Mouse (Mus musculus) ES-E14 (cell line): ENCODE measurements around the gene Lrp1. TPM values are rescaled to one million over a fixed set of nuclear protein-coding genes. Genes with fewer than 3 reads are reported as not detected.

Experiments used
- DNase-seq: peaks from one replicate; pipeline ENCODE4 v3.0.0-alpha.2; 2013; ENCODE audit warnings: low read depth, low spot score
- H3K27ac ChIP-seq: 2 replicates; pipeline ENCODE4 v1.5.1; 2012; ENCODE audit warnings: low read depth, mild to moderate bottlenecking, low read length, moderate library complexity, mixed read lengths; ENCODE audit not compliant: poor library complexity, insufficient read depth, severe bottlenecking
- H3K36me3 ChIP-seq: 2 replicates; pipeline ENCODE4 v1.6.1; 2012; ENCODE audit warnings: mild to moderate bottlenecking, low read length, moderate library complexity, mixed read lengths; ENCODE audit not compliant: control insufficient read depth, poor library complexity, insufficient read depth, severe bottlenecking
- H3K4me1 ChIP-seq, 2 experiments: fragments of 150-350 bp in 1 of 2; sonication (generic) in 1 of 2; 2 replicates each; pipeline ENCODE4 v1.6.1; 2012; ENCODE audit warnings: low read length in 2 of 2, mild to moderate bottlenecking in 1 of 2, mixed read lengths in 1 of 2; ENCODE audit not compliant: control insufficient read depth in 2 of 2, insufficient read depth in 2 of 2, poor library complexity in 1 of 2
- H3K4me3 ChIP-seq, 2 experiments: fragments of 150-350 bp in 1 of 2; sonication (generic) in 1 of 2; 2 replicates each; pipeline ENCODE4 v1.5.1; 2012; ENCODE audit warnings: low read length in 2 of 2, low read depth in 1 of 2, mild to moderate bottlenecking in 1 of 2, mixed read lengths in 1 of 2; ENCODE audit not compliant: insufficient read depth in 1 of 2, poor library complexity in 1 of 2, severe bottlenecking in 1 of 2
- H3K9ac ChIP-seq: 2 replicates; pipeline ENCODE4 v1.6.1; 2012; ENCODE audit warnings: low read depth, mild to moderate bottlenecking, low read length, mixed read lengths; ENCODE audit not compliant: poor library complexity, insufficient read depth, severe bottlenecking
- H3K9me3 ChIP-seq: fragments of 150-350 bp; sonication (generic); 2 replicates; pipeline ENCODE4 v1.6.1; 2012; ENCODE audit warnings: low read depth, mild to moderate bottlenecking, low read length; ENCODE audit not compliant: control insufficient read depth, insufficient read depth
- CHD2 ChIP-seq: IDR thresholded peaks from 2 replicates; pipeline ENCODE4 v1.6.1; 2014; ENCODE audit warnings: mild to moderate bottlenecking, low read depth, low read length, inconsistent platforms
- HCFC1 ChIP-seq: IDR thresholded peaks from 2 replicates; pipeline ENCODE4 v1.6.1; 2012; ENCODE audit warnings: low read length, inconsistent platforms, borderline replicate concordance; ENCODE audit not compliant: insufficient read depth
- MAFK ChIP-seq: IDR thresholded peaks from 2 replicates; pipeline ENCODE4 v1.6.1; 2014; ENCODE audit warnings: mild to moderate bottlenecking, low read depth, low read length, inconsistent platforms; ENCODE audit not compliant: insufficient read depth
- ZC3H11A ChIP-seq: IDR thresholded peaks from 2 replicates; pipeline ENCODE4 v1.6.1; 2012; ENCODE audit warnings: low read depth, mild to moderate bottlenecking, inconsistent platforms, low read length, borderline replicate concordance
- ZNF384 ChIP-seq: IDR thresholded peaks from 2 replicates; pipeline ENCODE4 v1.6.1; 2012; ENCODE audit warnings: low read depth, low read length, inconsistent platforms
- in situ Hi-C, 2 experiments: fragments of 600-800 bp; cut with MboI; formaldehyde crosslinking; loops; one replicate each; pipeline ENCODE4 v1.15.1; 2025; ENCODE audit warnings: low sequenced_read_pairs in 2 of 2, inconsistent platforms in 1 of 2; ENCODE audit not compliant: unreplicated experiment in 2 of 2
- total RNA-seq: library from RNA; depleted of rRNA; stranded (reverse); fragments of 300-350 nt; gene quantifications from 2 replicates; pipeline ENCODE4 v1.2.3, GENCODE M21; 2012

The Lrp1 gene
- total RNA-seq, 1 experiment: 69.6 TPM

DNA sequence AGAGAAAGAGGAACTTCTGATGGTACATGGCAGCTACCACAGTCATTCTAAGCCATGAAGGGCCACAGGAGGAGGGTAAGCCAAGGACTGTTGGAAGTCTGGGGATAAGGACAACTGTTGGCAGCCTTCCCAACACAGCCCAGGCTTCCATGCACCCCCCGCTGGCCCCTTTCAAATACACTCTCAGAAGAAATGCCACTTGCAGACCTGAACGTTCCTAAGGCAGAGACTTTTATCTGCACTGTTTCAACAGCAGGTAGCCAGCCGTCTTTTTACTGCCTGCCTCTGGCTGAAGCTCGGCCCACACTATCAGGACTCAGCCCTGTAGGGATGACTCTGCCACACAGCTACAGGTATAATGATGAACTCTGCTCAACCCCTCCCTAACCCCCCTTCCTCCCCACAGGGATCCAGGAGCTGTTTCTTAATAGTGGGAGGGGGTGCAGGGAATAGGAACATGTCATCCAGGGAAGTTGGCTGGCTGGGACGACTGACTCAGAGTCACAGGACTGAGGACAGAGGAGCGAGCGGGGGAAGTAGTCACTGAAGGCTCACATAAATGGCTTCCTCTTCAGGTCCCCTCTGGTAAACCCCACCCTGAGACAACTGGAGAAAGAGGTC is 24.5 kb downstream of the Lrp1 start:
- in situ Hi-C loops: no loop called here
- TF ChIP-seq ZC3H11A (no peak), CHD2 (no peak), HCFC1 (no peak), ZNF384 (no peak), MAFK (no peak)
- no peak for DNase-seq
- H3K4me3 ChIP-seq: no peak overlapping the region
- peaks cover 9 to 23% of the 10 kb centered on the region in 2 experiments for H3K4me1 ChIP-seq
- H3K36me3 ChIP-seq: no peaks in the 10 kb centered on the region
- no peak overlapping the region for H3K27ac ChIP-seq
- no peaks in the 10 kb centered on the region for H3K9me3 ChIP-seq
- no peak overlapping the region for H3K9ac ChIP-seq

- Histone ChIP-seq H3K27ac (no peak overlapping the region), H3K9me3 (no peaks in the 10 kb centered on the region), H3K4me1 (peaks cover 15 to 33% of the 10 kb centered on the region in 2 experiments), H3K36me3 (no peaks in the 10 kb centered on the region), H3K9ac (no peak overlapping the region), H3K4me3 (peak overlapping the region in 1 of 2 experiments; percentile 40; a peak in 2 of 4 replicates)
- TF ChIP-seq MAFK: no peak
- no peak for TF ChIP-seq ZNF384
- no peak for TF ChIP-seq CHD2
- no peak for TF ChIP-seq ZC3H11A
- no peak for TF ChIP-seq HCFC1
- in situ Hi-C loops: no loop called here
- no peak for DNase-seq
Measured at GRCm38 (mm10) chr10:127594930-127595715, 25.8 kb downstream of the Lrp1 start.

- Histone ChIP-seq H3K4me3 (no peak overlapping the region), H3K27ac (no peak overlapping the region), H3K36me3 (no peaks in the 10 kb centered on the region), H3K4me1 (peaks cover 15 to 40% of the 10 kb centered on the region in 2 experiments), H3K9ac (no peak overlapping the region), H3K9me3 (no peaks in the 10 kb centered on the region)
- DNase-seq: no peak
- in situ Hi-C loops: no loop called here
- no peak for TF ChIP-seq MAFK
Measured at GRCm38 (mm10) chr10:127594405-127594804, 26.5 kb downstream of the Lrp1 start.

DNA sequence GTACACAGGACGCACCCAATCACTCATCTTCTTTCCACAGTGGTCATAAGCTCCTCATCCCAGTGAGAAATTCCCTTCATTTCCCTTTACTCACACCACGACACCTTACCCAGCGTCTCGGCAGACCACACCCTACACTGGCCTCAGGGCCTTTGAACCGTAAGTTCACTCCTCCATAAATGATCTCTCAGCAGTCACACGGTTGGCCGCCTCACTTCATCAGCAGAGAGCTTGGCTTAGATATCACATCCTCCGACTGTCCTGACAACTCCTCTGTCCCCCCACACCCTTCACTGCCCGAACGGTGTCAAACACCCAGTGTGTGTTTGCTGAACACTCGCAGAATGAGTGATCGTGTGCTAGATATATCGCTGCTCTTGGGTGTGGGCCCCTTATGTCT is 28.1 kb downstream of the Lrp1 start:
- in situ Hi-C loops: no loop called here
- Histone ChIP-seq H3K9me3 (no peaks in the 10 kb centered on the region), H3K36me3 (no peaks in the 10 kb centered on the region), H3K9ac (no peak overlapping the region), H3K4me1 (peaks cover 8 to 38% of the 10 kb centered on the region in 2 experiments), H3K4me3 (no peak overlapping the region), H3K27ac (no peak overlapping the region)
- no peak for DNase-seq
- TF ChIP-seq CHD2 (no peak), MAFK (no peak), HCFC1 (no peak), ZC3H11A (no peak), ZNF384 (no peak)
